Mouse (Mus musculus): ENCODE data around the gene Bcl10. TPM values are rescaled to one million over a fixed set of nuclear protein-coding genes. Genes with fewer than 3 reads are reported as not detected.
A peak's percentile ranks its signal among the peaks of the same experiment; 100 is the strongest.
"Not testable (repeated sequence)": the region's sequence is repeated elsewhere in the genome, so short reads cannot be mapped to it uniquely, and the experiment has no call there.

Bcl10 gene
- polyA plus RNA-seq, 1 experiment from 2014 or later = 21.5 TPM

DNA sequence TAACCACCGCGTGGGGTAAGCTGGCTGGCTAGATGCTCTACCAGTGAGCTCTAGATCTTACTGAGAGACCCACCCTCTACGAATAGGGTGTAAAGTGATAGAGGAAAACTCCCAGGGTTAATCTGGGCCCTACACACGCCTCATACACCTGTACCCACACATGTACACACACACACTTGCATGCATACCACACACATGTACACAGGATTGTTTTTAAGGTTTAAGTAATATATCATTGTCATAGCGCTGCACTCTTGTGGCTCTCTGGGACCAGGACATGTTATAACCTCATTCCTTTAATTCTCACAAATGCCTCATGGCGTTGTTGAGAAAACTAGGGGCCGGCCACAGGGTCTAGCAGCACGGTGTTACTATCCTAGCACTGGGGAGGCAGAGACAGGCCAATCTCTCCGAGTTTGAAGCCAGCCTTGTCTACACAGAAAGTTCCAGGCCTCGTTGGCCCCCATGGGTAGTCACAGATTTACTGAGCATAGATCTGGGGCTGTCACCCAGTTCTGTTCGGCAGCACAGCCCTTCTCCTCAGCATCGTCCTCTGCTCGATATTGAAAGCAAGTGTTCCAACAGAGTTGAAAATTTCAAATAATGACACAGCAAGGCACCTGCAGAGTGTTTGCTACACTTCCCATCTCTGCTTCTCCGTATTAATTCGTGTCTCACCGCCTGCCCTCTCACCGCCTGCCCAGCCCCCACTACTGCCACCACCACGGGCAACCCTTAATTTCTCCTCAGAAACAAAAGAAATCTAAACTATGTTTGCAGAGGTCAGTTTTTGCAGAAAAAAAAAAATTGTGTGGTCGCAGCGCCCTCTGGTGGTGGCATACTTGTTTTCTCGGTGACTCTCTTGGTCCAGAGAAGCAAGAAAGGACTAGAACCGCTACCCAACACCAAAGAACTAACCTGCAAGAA is 17.5 kb upstream of the Bcl10 start:
- Histone ChIP-seq H3K4me3 (ENCODE audit: low read depth, low read length) (no peak overlapping the region), H3K4me1 (ENCODE audit: control insufficient read depth, low read depth, low read length) (no peaks in the 10 kb centered on the region), H3K4me2 (ENCODE audit: low read depth, low read length) (no peak overlapping the region), H3K36me3 (ENCODE audit: control insufficient read depth, insufficient read depth) (no peaks in the 10 kb centered on the region), H3K27ac (ENCODE audit: low read length) (no peak overlapping the region), H3K9me3 (replicated peaks; ENCODE audit: control insufficient read depth, low read length) (no peaks in the 10 kb centered on the region), H3K9ac (ENCODE audit: low read depth, low read length) (no peak overlapping the region), H3K27me3 (ENCODE audit: control insufficient read depth, insufficient read depth, low read depth, low read length) (no peaks in the 10 kb centered on the region)
- ATAC-seq (ENCODE audit: low read depth) = no peak
- 42% methylated on average over 22 of the region's 22 CpGs for WGBS (ENCODE audit: insufficient replicate concordance)

DNA sequence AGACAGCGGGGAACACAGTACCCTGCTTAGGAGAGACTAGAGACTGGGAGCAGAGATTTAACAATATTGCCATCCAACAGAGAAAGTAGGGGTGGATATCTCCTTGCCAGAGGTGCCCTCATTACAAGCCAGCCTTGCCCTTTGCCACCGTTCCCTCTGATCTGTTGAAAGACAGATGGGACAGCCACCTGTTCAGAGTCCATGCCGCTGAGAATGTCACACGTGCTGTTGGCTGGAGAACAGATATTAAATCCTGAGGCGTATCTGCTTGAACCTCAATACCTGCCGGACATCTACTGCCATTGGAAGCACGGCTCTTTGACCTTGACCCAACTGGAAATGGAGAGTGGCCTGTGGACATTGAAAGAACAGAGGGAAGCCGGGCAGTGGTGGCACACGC is 16.0 kb upstream of the Bcl10 start:
- Histone ChIP-seq H3K4me2 (ENCODE audit: low read depth, low read length) (no peak overlapping the region), H3K36me3 (ENCODE audit: control insufficient read depth, insufficient read depth) (no peaks in the 10 kb centered on the region), H3K9me3 (replicated peaks; ENCODE audit: control insufficient read depth, low read length) (no peaks in the 10 kb centered on the region), H3K9ac (ENCODE audit: low read depth, low read length) (no peak overlapping the region), H3K4me3 (ENCODE audit: low read depth, low read length) (no peak overlapping the region), H3K4me1 (ENCODE audit: control insufficient read depth, low read depth, low read length) (no peaks in the 10 kb centered on the region), H3K27me3 (ENCODE audit: control insufficient read depth, insufficient read depth, low read depth, low read length) (no peaks in the 10 kb centered on the region), H3K27ac (ENCODE audit: low read length) (no peak overlapping the region)
- WGBS (ENCODE audit: insufficient replicate concordance) = 62% methylated on average over 9 of the region's 9 CpGs
- ATAC-seq (ENCODE audit: low read depth) = peak; percentile 28; the same call in 1 of the 2 replicates

DNA sequence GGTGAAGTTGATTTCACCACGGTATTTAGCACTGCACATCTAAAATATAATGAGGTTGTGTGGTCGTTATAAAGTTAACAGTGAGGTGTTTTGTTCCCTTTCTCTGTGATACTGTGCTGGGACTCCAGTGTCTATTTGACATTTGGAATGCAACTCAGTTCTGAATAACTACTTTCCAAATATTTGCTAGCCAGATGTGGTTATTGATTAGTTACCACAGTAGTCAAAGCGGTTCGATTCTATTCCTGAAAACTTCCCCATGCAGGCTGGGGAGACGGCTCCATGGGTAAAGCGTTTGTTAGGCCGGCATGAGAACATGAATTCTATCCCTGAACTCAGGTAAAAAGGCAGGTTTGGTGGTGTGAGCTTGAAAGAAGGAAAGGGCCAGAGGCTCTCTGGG is 10.1 kb upstream of the Bcl10 start:
- H3K27ac ChIP-seq (ENCODE audit: low read length) = no peak overlapping the region
- no peak overlapping the region for H3K9ac ChIP-seq (ENCODE audit: low read depth, low read length)
- H3K27me3 ChIP-seq (ENCODE audit: control insufficient read depth, insufficient read depth, low read depth, low read length) = no peaks in the 10 kb centered on the region
- H3K9me3 ChIP-seq (replicated peaks; ENCODE audit: control insufficient read depth, low read length) = no peaks in the 10 kb centered on the region
- peak; percentile 33; the same call in 1 of the 2 replicates for ATAC-seq (ENCODE audit: low read depth)
- H3K36me3 ChIP-seq (ENCODE audit: control insufficient read depth, insufficient read depth) = no peaks in the 10 kb centered on the region
- H3K4me3 ChIP-seq (ENCODE audit: low read depth, low read length) = no peak overlapping the region
- WGBS (ENCODE audit: insufficient replicate concordance) = 62% methylated on average over 7 of the region's 7 CpGs
- H3K4me1 ChIP-seq (ENCODE audit: control insufficient read depth, low read depth, low read length) = no peaks in the 10 kb centered on the region
- no peak overlapping the region for H3K4me2 ChIP-seq (ENCODE audit: low read depth, low read length)

DNA sequence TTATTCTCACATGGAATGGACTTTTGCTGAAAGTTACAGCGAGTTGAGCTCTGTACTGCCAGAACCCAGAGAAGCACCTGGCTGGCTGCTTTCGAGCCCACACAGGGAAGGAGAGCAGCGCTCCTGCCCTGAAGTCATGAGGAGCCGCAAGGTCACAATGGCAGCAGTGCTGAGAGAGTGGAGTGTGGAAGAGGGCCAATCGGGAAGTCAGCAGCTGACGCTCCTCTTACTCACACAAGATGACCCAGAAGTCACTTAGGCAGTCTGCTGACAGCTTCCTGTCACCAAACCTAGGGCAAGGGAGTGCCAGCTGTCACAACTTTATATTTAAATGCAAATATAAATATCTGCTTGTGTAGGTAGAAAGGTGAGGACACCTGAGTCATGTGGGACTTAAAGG is 9.3 kb upstream of the Bcl10 start:
- Histone ChIP-seq H3K4me3 (ENCODE audit: low read depth, low read length) (no peak overlapping the region), H3K4me2 (ENCODE audit: low read depth, low read length) (no peak overlapping the region), H3K27me3 (ENCODE audit: control insufficient read depth, insufficient read depth, low read depth, low read length) (no peaks in the 10 kb centered on the region), H3K9ac (ENCODE audit: low read depth, low read length) (no peak overlapping the region), H3K4me1 (ENCODE audit: control insufficient read depth, low read depth, low read length) (no peaks in the 10 kb centered on the region), H3K36me3 (ENCODE audit: control insufficient read depth, insufficient read depth) (no peaks in the 10 kb centered on the region), H3K27ac (ENCODE audit: low read length) (no peak overlapping the region), H3K9me3 (replicated peaks; ENCODE audit: control insufficient read depth, low read length) (no peaks in the 10 kb centered on the region)
- ATAC-seq (ENCODE audit: low read depth) = no peak
- 60% methylated on average over 6 of the region's 6 CpGs for WGBS (ENCODE audit: insufficient replicate concordance)

DNA sequence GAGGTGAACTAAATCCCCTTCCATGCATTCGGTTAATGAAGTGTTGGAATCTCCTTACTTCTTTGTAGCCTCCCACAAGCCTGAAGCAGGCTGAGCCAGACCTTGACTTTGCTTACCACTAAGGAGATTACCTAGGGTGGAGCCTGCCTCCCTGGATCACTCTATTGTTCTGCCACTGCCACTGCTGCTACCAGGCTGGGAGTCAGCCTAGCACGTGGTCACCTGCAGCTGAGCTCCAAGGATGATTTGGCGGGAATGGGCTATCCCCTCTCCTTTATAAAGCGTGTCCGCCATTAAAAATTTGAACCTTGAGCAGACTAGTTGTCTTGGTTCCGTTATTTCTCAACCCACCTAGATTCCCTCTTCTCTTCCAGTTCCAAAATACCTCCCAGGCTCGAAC is 8.7 kb upstream of the Bcl10 start:
- not testable (repeated sequence) for H3K9me3 ChIP-seq (replicated peaks; ENCODE audit: control insufficient read depth, low read length); H3K4me1 ChIP-seq (ENCODE audit: control insufficient read depth, low read depth, low read length); H3K4me2 ChIP-seq (ENCODE audit: low read depth, low read length); ATAC-seq (ENCODE audit: low read depth); H3K27me3 ChIP-seq (ENCODE audit: control insufficient read depth, insufficient read depth, low read depth, low read length); H3K27ac ChIP-seq (ENCODE audit: low read length); H3K9ac ChIP-seq (ENCODE audit: low read depth, low read length); H3K4me3 ChIP-seq (ENCODE audit: low read depth, low read length); H3K36me3 ChIP-seq (ENCODE audit: control insufficient read depth, insufficient read depth)
- 67% methylated on average over 7 of the region's 7 CpGs for WGBS (ENCODE audit: insufficient replicate concordance)

DNA sequence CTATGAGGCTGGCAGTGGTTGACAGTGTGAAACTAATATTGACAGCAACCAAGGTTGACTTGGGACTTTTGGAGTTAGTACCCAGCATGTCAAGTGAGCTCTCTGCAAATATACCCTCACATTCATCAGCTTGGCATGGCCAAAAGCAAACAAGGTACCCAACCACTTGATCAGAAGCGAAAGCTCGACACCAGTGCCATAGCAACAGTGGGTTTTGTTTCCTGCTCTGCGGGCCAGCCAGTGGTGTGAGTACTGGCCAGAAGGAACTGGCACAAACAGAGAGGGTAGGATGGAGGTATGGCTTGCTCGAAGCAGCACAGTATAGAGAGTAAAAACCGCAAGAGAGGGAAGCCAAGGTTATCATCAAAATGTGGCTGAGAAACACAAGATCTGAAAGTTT is 6.2 kb upstream of the Bcl10 start:
- Histone ChIP-seq H3K4me2 (ENCODE audit: low read depth, low read length) (no peak overlapping the region), H3K27me3 (ENCODE audit: control insufficient read depth, insufficient read depth, low read depth, low read length) (no peaks in the 10 kb centered on the region), H3K4me1 (ENCODE audit: control insufficient read depth, low read depth, low read length) (no peaks in the 10 kb centered on the region), H3K9ac (ENCODE audit: low read depth, low read length) (no peak overlapping the region), H3K4me3 (ENCODE audit: low read depth, low read length) (no peak overlapping the region), H3K36me3 (ENCODE audit: control insufficient read depth, insufficient read depth) (no peaks in the 10 kb centered on the region), H3K27ac (ENCODE audit: low read length) (no peak overlapping the region), H3K9me3 (replicated peaks; ENCODE audit: control insufficient read depth, low read length) (no peaks in the 10 kb centered on the region)
- ATAC-seq (ENCODE audit: low read depth) = no peak
- 60% methylated on average over 5 of the region's 5 CpGs for WGBS (ENCODE audit: insufficient replicate concordance)

DNA sequence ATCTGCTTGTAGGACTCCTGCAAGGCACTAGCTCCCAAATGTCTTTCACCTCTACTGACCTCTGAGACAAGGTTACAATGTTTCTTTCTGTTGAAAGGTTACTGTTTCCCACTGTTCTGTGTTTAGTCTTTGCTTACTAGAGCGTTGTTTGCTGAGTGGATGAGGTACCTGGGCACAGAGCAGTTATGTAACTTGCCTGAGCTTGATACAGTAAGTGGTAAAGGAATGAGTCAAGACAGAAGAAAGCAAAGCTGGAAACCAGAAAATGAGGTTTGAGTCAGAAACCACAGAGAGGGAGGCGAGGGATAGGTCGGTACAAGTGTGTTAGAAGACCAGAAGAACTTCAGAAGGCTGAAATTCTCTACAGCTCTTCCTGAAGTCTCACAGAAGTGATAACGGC is 5.8 kb upstream of the Bcl10 start:
- no peak for ATAC-seq (ENCODE audit: low read depth)
- 54% methylated on average over 4 of the region's 4 CpGs for WGBS (ENCODE audit: insufficient replicate concordance)
- H3K27ac ChIP-seq (ENCODE audit: low read length) = no peak overlapping the region
- no peak overlapping the region for H3K4me3 ChIP-seq (ENCODE audit: low read depth, low read length)
- H3K27me3 ChIP-seq (ENCODE audit: control insufficient read depth, insufficient read depth, low read depth, low read length) = no peaks in the 10 kb centered on the region
- no peaks in the 10 kb centered on the region for H3K9me3 ChIP-seq (replicated peaks; ENCODE audit: control insufficient read depth, low read length)
- H3K4me2 ChIP-seq (ENCODE audit: low read depth, low read length) = no peak overlapping the region
- no peak overlapping the region for H3K9ac ChIP-seq (ENCODE audit: low read depth, low read length)
- H3K36me3 ChIP-seq (ENCODE audit: control insufficient read depth, insufficient read depth) = no peaks in the 10 kb centered on the region
- no peaks in the 10 kb centered on the region for H3K4me1 ChIP-seq (ENCODE audit: control insufficient read depth, low read depth, low read length)

DNA sequence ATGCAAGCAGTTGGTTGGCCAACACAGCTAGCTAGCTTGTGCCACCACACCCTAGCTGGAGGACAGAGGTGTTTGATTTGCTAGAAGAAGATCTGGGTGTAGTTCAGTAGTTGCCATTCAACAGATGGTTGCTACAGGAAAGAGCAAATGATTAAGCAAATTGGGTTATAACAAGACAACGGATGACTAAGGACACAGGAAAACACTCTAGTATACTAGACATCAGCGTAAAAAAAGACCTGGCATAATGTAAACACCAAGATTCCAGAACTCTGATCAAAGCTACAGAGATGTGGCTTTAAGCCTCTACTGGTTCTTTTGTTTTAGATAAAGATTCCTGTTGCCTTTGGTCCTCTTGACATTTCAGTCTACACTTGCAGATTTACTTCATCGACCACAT is 367 bp downstream of the Bcl10 start:
- ATAC-seq (ENCODE audit: low read depth) = no peak
- whole genome bisulfite sequencing (ENCODE audit: insufficient replicate concordance) = 54% methylated on average over 3 of the region's 3 CpGs
- H3K4me2 ChIP-seq (ENCODE audit: low read depth, low read length) = peak overlapping the region; percentile 92; the same call in 1 of the 2 replicates
- H3K4me3 ChIP-seq (ENCODE audit: low read depth, low read length) = 0 out of 2 replicates have a peak overlapping the region, but pooled peaks have one; percentile 14
- H3K27ac ChIP-seq (ENCODE audit: low read length) = no peak overlapping the region
- H3K27me3 ChIP-seq (ENCODE audit: control insufficient read depth, insufficient read depth, low read depth, low read length) = no peaks in the 10 kb centered on the region
- no peak overlapping the region for H3K9ac ChIP-seq (ENCODE audit: low read depth, low read length)
- H3K9me3 ChIP-seq (replicated peaks; ENCODE audit: control insufficient read depth, low read length) = no peaks in the 10 kb centered on the region
- H3K36me3 ChIP-seq (ENCODE audit: control insufficient read depth, insufficient read depth) = no peaks in the 10 kb centered on the region; the same call in 1 of the 2 replicates
- H3K4me1 ChIP-seq (ENCODE audit: control insufficient read depth, low read depth, low read length) = peaks cover 15% of the 10 kb centered on the region

DNA sequence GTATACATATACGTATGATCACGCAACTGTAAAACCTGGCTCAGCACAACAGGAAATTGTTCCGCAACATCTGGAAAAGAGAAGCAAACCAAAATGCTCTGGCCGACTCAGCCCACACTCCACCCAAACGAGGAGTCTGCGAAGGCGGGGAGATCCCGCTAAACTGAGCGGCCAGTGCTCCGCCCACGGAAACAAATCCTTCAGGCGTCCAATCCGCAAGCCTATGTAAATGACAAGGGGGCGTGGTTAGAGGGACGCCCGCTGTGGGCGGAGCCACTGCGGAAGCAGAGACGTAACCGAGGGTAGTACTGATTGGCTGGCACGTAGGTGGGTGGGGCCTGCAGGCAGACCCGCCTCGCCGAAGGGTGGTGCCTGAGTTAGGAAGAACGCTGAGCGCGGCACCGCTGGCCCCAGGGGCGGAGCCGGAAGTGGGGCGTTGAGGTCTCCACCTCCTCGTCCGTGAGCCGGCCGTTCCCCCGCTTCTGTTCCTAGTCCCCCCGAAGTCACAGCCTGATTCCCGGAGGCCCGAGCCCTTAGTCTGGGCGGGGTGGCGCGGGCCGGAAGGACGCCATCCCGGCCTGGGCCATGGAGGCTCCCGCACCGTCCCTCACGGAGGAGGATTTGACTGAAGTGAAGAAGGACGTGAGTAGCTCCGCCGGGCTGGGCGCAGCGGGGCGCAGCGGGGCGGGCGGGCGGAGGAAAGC is 1.4 kb downstream of the Bcl10 start:
- H3K4me3 ChIP-seq (ENCODE audit: low read depth, low read length) = peak overlapping the region; percentile 95
- peak overlapping the region; percentile 96 for H3K27ac ChIP-seq (ENCODE audit: low read length)
- H3K4me1 ChIP-seq (ENCODE audit: control insufficient read depth, low read depth, low read length) = peaks cover 15% of the 10 kb centered on the region
- H3K36me3 ChIP-seq (ENCODE audit: control insufficient read depth, insufficient read depth) = no peaks in the 10 kb centered on the region; the same call in 1 of the 2 replicates
- peak overlapping the region; percentile 92 for H3K4me2 ChIP-seq (ENCODE audit: low read depth, low read length)
- peak overlapping the region; percentile 95 for H3K9ac ChIP-seq (ENCODE audit: low read depth, low read length)
- under 1% methylated on average over 56 of the region's 58 CpGs for WGBS (ENCODE audit: insufficient replicate concordance)
- peak; percentile 98 for ATAC-seq (ENCODE audit: low read depth)
- no peaks in the 10 kb centered on the region for H3K9me3 ChIP-seq (replicated peaks; ENCODE audit: control insufficient read depth, low read length)
- no peaks in the 10 kb centered on the region for H3K27me3 ChIP-seq (ENCODE audit: control insufficient read depth, insufficient read depth, low read depth, low read length)

Data from liver, embryonic 16.5 days (tissue).